Mouse (Mus musculus) heart, adult 2 months (tissue): Measurements from ENCODE around the gene Cnpy4. TPM values are rescaled to one million over a fixed set of nuclear protein-coding genes. Genes with fewer than 3 reads are reported as not detected.
A peak's percentile ranks its signal among the peaks of the same experiment; 100 is the strongest.

Experiments
- DNase-seq, 2 experiments: peaks; one replicate each; pipeline ENCODE4 v3.0.0; 2021
- H3K27ac ChIP-seq: fragments of 200-600 bp; 2 replicates; pipeline ENCODE4 v1.8.1; 2022
- H3K27me3 ChIP-seq: fragments of 200-500 bp; 2 replicates; pipeline ENCODE4 v1.6.1; 2012; ENCODE audit warnings: mild to moderate bottlenecking, low read length, inconsistent platforms, mixed read lengths; ENCODE audit not compliant: control insufficient read depth, insufficient read depth
- H3K36me3 ChIP-seq: fragments of 200-500 bp; 2 replicates; pipeline ENCODE4 v1.6.1; 2012; ENCODE audit warnings: low read length, inconsistent platforms; ENCODE audit not compliant: control insufficient read depth, insufficient read depth
- H3K4me1 ChIP-seq: fragments of 200-500 bp; 2 replicates; pipeline ENCODE4 v1.6.1; 2011; ENCODE audit warnings: low read length; ENCODE audit not compliant: control insufficient read depth, insufficient read depth
- H3K4me3 ChIP-seq: fragments of 200-600 bp; 2 replicates; pipeline ENCODE4 v1.8.1; 2022
- H3K79me2 ChIP-seq: fragments of 200-500 bp; replicated peaks from 2 replicates; pipeline ENCODE4 v1.6.1; 2012; ENCODE audit warnings: mild to moderate bottlenecking, inconsistent platforms, low read length, moderate library complexity, mixed read lengths; ENCODE audit not compliant: control insufficient read depth, insufficient read depth
- H3K9ac ChIP-seq: fragments of 200-500 bp; 2 replicates; pipeline ENCODE4 v1.6.1; 2012; ENCODE audit warnings: low read depth, mild to moderate bottlenecking, control low read depth, inconsistent platforms, low read length, mixed read lengths
- CTCF ChIP-seq: fragments of 200-600 bp; IDR thresholded peaks from 2 replicates; pipeline ENCODE4 v1.8.1; 2022; ENCODE audit warnings: antibody characterized with exemption, mild to moderate bottlenecking, moderate library complexity
- EP300 ChIP-seq: fragments of 200-500 bp; IDR thresholded peaks from 2 replicates; pipeline ENCODE4 v1.6.1; 2011; ENCODE audit warnings: low read depth, low read length, control low read depth; ENCODE audit not compliant: insufficient read depth
- POLR2A ChIP-seq: fragments of 200-500 bp; IDR thresholded peaks from 2 replicates; pipeline ENCODE4 v1.6.1; 2011; ENCODE audit warnings: mild to moderate bottlenecking, low read depth, low read length, control low read depth; ENCODE audit not compliant: insufficient read depth
- WGBS: fragments of 180-500 bp; shearing (Covaris S2); methylation state at CpG from one replicate; pipeline ENCODE4 v1.1.7; 2018; 5-methylcytosine and 5-hydroxymethylcytosine counted together
- intact Hi-C: fragments of 180-260 bp; cut with DNase I; formaldehyde crosslinking; loops from one replicate; pipeline ENCODE4 v1.15.1; 2025
- polyA plus RNA-seq: library from polyadenylated mRNA; depleted of rRNA; stranded (reverse); fragments of >200 nt; gene quantifications from 2 replicates; pipeline ENCODE4 v1.2.3, GENCODE M21; 2012
- total RNA-seq, 2 experiments: library from RNA; stranded (reverse); gene quantifications; 2 replicates each; pipeline ENCODE4 v1.2.3; 2021

Gene Cnpy4
- total and polyA plus RNA-seq, 3 experiments: 2.2 to 7.2 (median 5.9) TPM

DNA sequence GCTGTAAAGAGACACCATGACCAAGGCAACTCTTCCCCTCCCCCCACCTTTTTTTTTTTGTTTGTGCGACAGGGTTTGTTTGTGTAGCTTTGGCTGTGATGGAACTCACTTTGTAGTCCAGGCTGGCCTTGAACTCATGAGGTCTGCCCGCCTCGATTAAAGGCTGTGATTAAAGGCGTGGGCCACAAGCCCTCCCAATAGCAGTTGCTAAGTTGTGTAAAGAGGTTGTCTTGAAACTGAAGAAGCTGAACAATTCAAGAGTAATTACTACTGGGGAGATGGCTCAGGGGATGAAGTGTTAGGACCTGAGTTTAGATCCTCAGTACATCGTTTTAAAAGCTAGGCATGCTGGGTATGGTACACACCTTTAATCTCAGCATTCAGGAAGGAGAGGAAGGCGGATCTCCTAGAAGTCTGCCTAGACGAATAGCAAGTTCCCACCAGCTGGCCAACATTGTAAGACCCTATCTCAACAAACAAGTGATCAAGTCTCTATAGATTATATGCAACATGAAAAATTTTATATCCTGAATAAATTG is 27.0 kb upstream of the Cnpy4 start:
- intact Hi-C loops: no loop called here

DNA sequence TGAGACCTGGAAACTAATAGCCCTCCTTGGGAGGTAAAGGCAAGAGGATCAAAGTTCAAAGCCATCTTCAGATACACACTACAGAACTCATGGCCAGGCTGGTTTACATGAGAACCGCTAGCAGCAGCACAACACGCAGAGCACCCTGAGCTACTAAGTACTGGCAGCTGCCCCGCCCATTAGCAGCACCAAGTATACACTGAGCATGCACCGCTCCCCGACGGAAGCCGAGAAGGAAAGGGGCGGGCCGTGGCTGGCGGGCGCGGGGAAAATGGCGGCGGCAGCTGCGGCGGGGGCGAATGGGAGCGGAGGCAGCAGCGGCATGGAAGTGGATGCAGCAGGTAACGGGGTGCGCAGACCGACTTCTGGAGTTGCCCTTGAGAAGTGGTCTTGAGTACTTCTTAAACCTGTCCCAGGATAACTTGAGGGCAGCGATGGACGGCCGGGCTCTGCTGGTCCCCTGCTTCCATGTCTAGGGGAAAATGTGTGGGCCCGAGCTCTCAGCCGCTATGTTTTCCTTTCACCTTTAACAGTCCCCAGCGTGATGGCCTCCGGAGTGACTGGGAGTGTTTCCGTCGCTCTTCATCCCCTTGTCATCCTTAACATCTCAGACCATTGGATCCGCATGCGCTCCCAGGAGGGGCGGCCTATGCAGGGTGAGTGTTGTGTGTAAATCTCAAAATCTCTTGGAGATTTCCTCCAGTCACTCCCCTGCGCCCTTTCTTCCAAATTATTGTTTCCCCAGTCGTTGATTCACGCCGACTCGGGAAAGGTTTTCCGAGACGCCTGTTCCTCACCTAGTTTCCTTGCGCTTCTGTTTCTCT is 26.2 kb upstream of the Cnpy4 start, which contains the start of gene Cops6:
TSS of gene Cops6 (plus strand) at position 230 of the 824 bp plus-strand sequence.
- H3K4me3 ChIP-seq: peak within 1 kb of the TSS; percentile 86
- DNase-seq: peak; percentile 95 to 98
- H3K4me1 ChIP-seq: peaks cover 1% of the 10 kb centered on the region; the same call in 1 of the 2 replicates
- H3K27me3 ChIP-seq: no peaks in the 10 kb centered on the region
- peak within 1 kb of the TSS; percentile 85 for H3K9ac ChIP-seq
- WGBS: 2% methylated on average over 42 of the region's 42 CpGs
- H3K79me2 ChIP-seq: no peaks in the 10 kb centered on the region
- peak; percentile 10; the same call in 1 of the 2 replicates for TF ChIP-seq CTCF
- 0 out of 2 replicates have a peak, but pooled peaks have one; percentile 51 for TF ChIP-seq EP300
- TF ChIP-seq POLR2A: peak; percentile 87
- no peaks in the 10 kb centered on the region for H3K36me3 ChIP-seq
- peak within 1 kb of the TSS; percentile 81 for H3K27ac ChIP-seq
- intact Hi-C loops: loop anchor here (1.0 kb wide), 1 partner anchor 9 kb away; no protein-coding TSS in a partner anchor

More for the DNA sequence above, 27.0 kb upstream of the Cnpy4 start:
- no peak for DNase-seq
- Histone ChIP-seq H3K9ac (no peak overlapping the region), H3K79me2 (no peaks in the 10 kb centered on the region), H3K27me3 (no peaks in the 10 kb centered on the region), H3K4me3 (peak overlapping the region; percentile 86), H3K4me1 (peaks cover 1% of the 10 kb centered on the region; the same call in 1 of the 2 replicates), H3K36me3 (no peaks in the 10 kb centered on the region), H3K27ac (peak overlapping the region; percentile 81)
- TF ChIP-seq POLR2A (no peak), EP300 (no peak), CTCF (no peak)
- WGBS: 62% methylated on average over 7 of the region's 7 CpGs

DNA sequence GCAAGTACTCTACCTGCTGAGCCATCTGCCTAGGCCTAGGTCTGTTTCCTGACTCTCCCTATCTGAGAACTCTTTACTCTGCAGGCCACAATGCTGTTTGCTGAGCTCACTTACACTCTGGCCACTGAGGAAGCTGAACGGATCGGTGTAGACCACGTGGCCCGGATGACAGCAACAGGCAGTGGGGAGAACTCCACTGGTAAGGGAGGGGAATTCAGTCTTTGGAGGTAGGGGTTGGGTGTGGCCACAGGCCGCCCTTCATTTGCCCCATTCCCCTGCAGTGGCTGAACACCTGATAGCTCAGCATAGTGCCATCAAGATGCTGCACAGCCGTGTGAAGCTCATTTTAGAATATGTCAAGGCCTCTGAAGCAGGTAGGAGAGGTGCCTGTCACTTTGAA is 24.2 kb upstream of the Cnpy4 start:
- intact Hi-C loops: no loop called here
- Histone ChIP-seq H3K27ac (no peak overlapping the region), H3K36me3 (no peaks in the 10 kb centered on the region), H3K27me3 (no peaks in the 10 kb centered on the region), H3K79me2 (no peaks in the 10 kb centered on the region), H3K4me3 (no peak overlapping the region), H3K9ac (no peak overlapping the region), H3K4me1 (peaks cover 1% of the 10 kb centered on the region; the same call in 1 of the 2 replicates)
- 72% methylated on average over 6 of the region's 6 CpGs for WGBS
- TF ChIP-seq CTCF: no peak
- no peak for TF ChIP-seq EP300
- TF ChIP-seq POLR2A: no peak
- DNase-seq: no peak

DNA sequence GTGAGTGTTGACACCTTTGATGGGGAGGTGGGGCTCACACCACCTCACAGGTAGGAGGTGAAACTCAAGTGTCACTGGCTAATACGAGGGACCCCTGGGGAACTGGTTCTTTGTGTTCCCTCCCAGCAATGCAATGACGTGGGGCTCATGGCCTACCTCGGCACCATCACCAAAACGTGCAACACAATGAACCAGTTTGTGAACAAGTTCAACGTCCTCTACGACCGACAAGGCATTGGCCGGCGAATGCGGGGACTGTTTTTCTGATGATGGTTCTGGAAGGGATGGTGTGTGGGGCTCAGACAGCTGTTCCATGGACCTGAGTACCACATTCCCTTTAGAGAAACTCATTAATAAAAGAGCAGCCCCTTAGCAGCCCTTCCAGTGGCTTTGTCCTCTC is 23.7 kb upstream of the Cnpy4 start:
- intact Hi-C loops: no loop called here
- no peak for DNase-seq
- Histone ChIP-seq H3K36me3 (no peaks in the 10 kb centered on the region), H3K27me3 (no peaks in the 10 kb centered on the region), H3K4me3 (no peak overlapping the region), H3K4me1 (peaks cover 1% of the 10 kb centered on the region; the same call in 1 of the 2 replicates), H3K9ac (no peak overlapping the region), H3K27ac (no peak overlapping the region), H3K79me2 (no peaks in the 10 kb centered on the region)
- WGBS: 73% methylated on average over 10 of the region's 10 CpGs
- no peak for TF ChIP-seq CTCF
- TF ChIP-seq EP300: no peak
- TF ChIP-seq POLR2A: no peak

- WGBS: 81% methylated on average over 8 of the region's 8 CpGs
- Histone ChIP-seq H3K27ac (no peak overlapping the region), H3K36me3 (no peaks in the 10 kb centered on the region), H3K4me3 (no peak overlapping the region), H3K79me2 (no peaks in the 10 kb centered on the region), H3K9ac (no peak overlapping the region), H3K4me1 (peaks cover 1% of the 10 kb centered on the region; the same call in 1 of the 2 replicates), H3K27me3 (no peaks in the 10 kb centered on the region)
- DNase-seq: no peak
- no peak for TF ChIP-seq CTCF
- TF ChIP-seq POLR2A: no peak
- no peak for TF ChIP-seq EP300
- intact Hi-C loops: no loop called here
These were observed 21.7 kb upstream of the Cnpy4 start for GRCm38 (mm10) chr5:138165594-138165993.
